Mouse (Mus musculus): Measurements from ENCODE around the gene Ppm1g. TPM values are rescaled to one million over a fixed set of nuclear protein-coding genes. Genes with fewer than 3 reads are reported as not detected.

Ppm1g gene
- total and polyA plus RNA-seq, 3 experiments = 96.9 to 366 (median 182) TPM

- TF ChIP-seq USF2 (conservative IDR thresholded peaks at IDR 0.05; ENCODE audit: low read depth, low read length) = no peak
- peak; percentile 79; the same call in 1 of the 2 replicates for TF ChIP-seq E2F4 (IDR thresholded peaks at IDR 0.05; ENCODE audit: insufficient replicate concordance, low read depth, low read length)
- TF ChIP-seq MXI1 (IDR thresholded peaks at IDR 0.05; ENCODE audit: low read depth, low read length) = peak; percentile 81
- no peak for TF ChIP-seq POLR2AphosphoS2 (IDR thresholded peaks at IDR 0.05; ENCODE audit: low read depth, low read length)
- peak in 1 of 2 experiments; percentile 77; a peak in 2 of 4 replicates for TF ChIP-seq CTCF (conservative IDR thresholded peaks at IDR 0.05 in 1 of 2, IDR thresholded peaks at IDR 0.05 in 1 of 2; ENCODE audit: low read depth in 2 of 2, low read length in 2 of 2)
- TF ChIP-seq NELFE (IDR thresholded peaks at IDR 0.05; ENCODE audit: low read depth, low read length) = peak; percentile 87
- peak; percentile 81 for TF ChIP-seq IRF4 (IDR thresholded peaks at IDR 0.05; ENCODE audit: low read depth, low read length)
These were observed 27.4 kb downstream of the Ppm1g start, which contains the start of the genes Snx17 and Eif2b4 (continued) for GRCm38 (mm10) chr5:31192939-31193630.

GRCm38 (mm10) chr5:31192045-31192938 lies 28.2 kb downstream of the Ppm1g start:
- H3K4me2 ChIP-seq (ENCODE audit: insufficient read depth, low read depth, poor library complexity, severe bottlenecking) = peak overlapping the region; percentile 94
- H3K79me2 ChIP-seq (replicated peaks; ENCODE audit: control insufficient read depth, extremely low read depth, insufficient read depth, poor library complexity, severe bottlenecking) = peaks cover 27% of the 10 kb centered on the region
- peaks cover 2 to 29% of the 10 kb centered on the region in 2 experiments; a peak in 3 of 4 replicates for H3K4me1 ChIP-seq (ENCODE audit: control insufficient read depth in 1 of 2, insufficient read depth in 2 of 2)
- in situ Hi-C loops (cut with MboI; ENCODE audit: low pct_ligation_motif_present, low pct_unique_long_range_greater_than_20kb, low sequenced_read_pairs) (no loop called here), dilution Hi-C loops (cut with MboI; ENCODE audit: extremely low pct_ligation_motif_present, extremely low pct_unique_long_range_greater_than_20kb, low sequenced_read_pairs) (no loop called here)
- peak overlapping the region; percentile 55 to 96 (median 71) for H3K4me3 ChIP-seq (replicated peaks in 1 of 3; ENCODE audit: low read depth in 2 of 3, low read length in 2 of 3, poor library complexity in 1 of 3)
- TF ChIP-seq MAX (IDR thresholded peaks at IDR 0.05; ENCODE audit: low read length) (no peak), CHD1 (IDR thresholded peaks at IDR 0.05; ENCODE audit: low read depth, low read length) (peak; percentile 73; the same call in 1 of the 2 replicates)
- no peaks in the 10 kb centered on the region for H3K9me3 ChIP-seq (replicated peaks; ENCODE audit: low read length)
- H3K27ac ChIP-seq (ENCODE audit: insufficient read depth, low read depth) = peak overlapping the region; percentile 54; the same call in 1 of the 2 replicates
- peak; percentile 28 for DNase-seq (ENCODE audit: extremely low read depth)
- peak overlapping the region; percentile 91 for H3K9ac ChIP-seq (ENCODE audit: insufficient read depth, low read depth)
- peaks cover 56 to 68% of the 10 kb centered on the region in 2 experiments for H3K36me3 ChIP-seq (replicated peaks in 1 of 2; ENCODE audit: control insufficient read depth in 1 of 2, insufficient read depth in 1 of 2, low read length in 1 of 2)
- no peaks in the 10 kb centered on the region for H3K27me3 ChIP-seq (replicated peaks)

- Histone ChIP-seq H3K4me3 (replicated peaks in 1 of 3; ENCODE audit: low read depth in 2 of 3, low read length in 2 of 3, poor library complexity in 1 of 3) (no peak overlapping the region), H3K36me3 (replicated peaks in 1 of 2; ENCODE audit: control insufficient read depth in 1 of 2, insufficient read depth in 1 of 2, low read length in 1 of 2) (peaks cover 42 to 55% of the 10 kb centered on the region in 2 experiments), H3K27ac (ENCODE audit: insufficient read depth, low read depth) (no peak overlapping the region), H3K9me3 (replicated peaks; ENCODE audit: low read length) (no peaks in the 10 kb centered on the region), H3K4me2 (ENCODE audit: insufficient read depth, low read depth, poor library complexity, severe bottlenecking) (no peak overlapping the region), H3K4me1 (ENCODE audit: control insufficient read depth in 1 of 2, insufficient read depth in 2 of 2) (peaks cover 2 to 25% of the 10 kb centered on the region in 2 experiments; a peak in 3 of 4 replicates), H3K27me3 (replicated peaks) (no peaks in the 10 kb centered on the region), H3K9ac (ENCODE audit: insufficient read depth, low read depth) (no peak overlapping the region), H3K79me2 (replicated peaks; ENCODE audit: control insufficient read depth, extremely low read depth, insufficient read depth, poor library complexity, severe bottlenecking) (peaks cover 27% of the 10 kb centered on the region)
- no peak for DNase-seq (ENCODE audit: extremely low read depth)
- in situ Hi-C loops (cut with MboI; ENCODE audit: low pct_ligation_motif_present, low pct_unique_long_range_greater_than_20kb, low sequenced_read_pairs) = no loop called here
- TF ChIP-seq RAD21 (IDR thresholded peaks at IDR 0.05; ENCODE audit: low read depth, low read length) = no peak
- TF ChIP-seq EP300 (IDR thresholded peaks at IDR 0.05; ENCODE audit: low read length) = no peak
- no peak for TF ChIP-seq RCOR1 (conservative IDR thresholded peaks at IDR 0.05; ENCODE audit: low read depth, low read length)
- TF ChIP-seq HCFC1 (IDR thresholded peaks at IDR 0.05; ENCODE audit: low read depth, low read length) = no peak
- dilution Hi-C loops (cut with MboI; ENCODE audit: extremely low pct_ligation_motif_present, extremely low pct_unique_long_range_greater_than_20kb, low sequenced_read_pairs) = no loop called here
These were observed 30.3 kb downstream of the Ppm1g start for GRCm38 (mm10) chr5:31190201-31190600.

Data from CH12.LX (cell line).